Mouse (Mus musculus): ENCODE data around the gene Agmo.

The Agmo gene

GRCm38 (mm10) chr12:37241566-37242021 lies at the start of gene Agmo:
Agmo (plus strand) TSS chr12:37241641.
- DNase-seq (ENCODE audit: low read depth, low spot score), result no peak

GRCm38 (mm10) chr12:37231119-37231518 lies 10.3 kb upstream of the Agmo start:
- no peak for DNase-seq (ENCODE audit: low read depth, low spot score)

GRCm38 (mm10) chr12:37240975-37241565 lies 371 bp upstream of the Agmo start:
- no peak for DNase-seq (ENCODE audit: low read depth, low spot score)

- DNase-seq (ENCODE audit: low read depth, low spot score), result no peak
Measured at GRCm38 (mm10) chr12:37242484-37242883, 1.0 kb downstream of the Agmo start.

GRCm38 (mm10) chr12:37244876-37245275 lies 3.4 kb downstream of the Agmo start:
- DNase-seq (ENCODE audit: low read depth, low spot score), result no peak

- DNase-seq (ENCODE audit: low read depth, low spot score), result no peak
Measured at GRCm38 (mm10) chr12:37251688-37252087, 10.2 kb downstream of the Agmo start.

- DNase-seq (ENCODE audit: low read depth, low spot score), result no peak
Measured at GRCm38 (mm10) chr12:37257099-37257498, 15.7 kb downstream of the Agmo start.

- DNase-seq (ENCODE audit: low read depth, low spot score), result no peak
Measured at GRCm38 (mm10) chr12:37259771-37260528, 18.5 kb downstream of the Agmo start.

- DNase-seq (ENCODE audit: low read depth, low spot score), result no peak
Measured at GRCm38 (mm10) chr12:37263685-37264084, 22.2 kb downstream of the Agmo start.

- DNase-seq (ENCODE audit: low read depth, low spot score), result no peak
Measured at GRCm38 (mm10) chr12:37268636-37269152, 27.3 kb downstream of the Agmo start.

- no peak for DNase-seq (ENCODE audit: low read depth, low spot score)
Measured at GRCm38 (mm10) chr12:37272660-37273059, 31.2 kb downstream of the Agmo start.

GRCm38 (mm10) chr12:37273964-37274657 lies 32.7 kb downstream of the Agmo start:
- no peak for DNase-seq (ENCODE audit: low read depth, low spot score)

GRCm38 (mm10) chr12:37274658-37275019 lies 33.2 kb downstream of the Agmo start:
- DNase-seq (ENCODE audit: low read depth, low spot score), result no peak

GRCm38 (mm10) chr12:37306956-37307466 lies 65.6 kb downstream of the Agmo start:
- no peak for DNase-seq (ENCODE audit: low read depth, low spot score)

GRCm38 (mm10) chr12:37310786-37311185 lies 69.3 kb downstream of the Agmo start:
- no peak for DNase-seq (ENCODE audit: low read depth, low spot score)

GRCm38 (mm10) chr12:37322860-37323259 lies 81.4 kb downstream of the Agmo start:
- no peak for DNase-seq (ENCODE audit: low read depth, low spot score)

GRCm38 (mm10) chr12:37334987-37335386 lies 93.5 kb downstream of the Agmo start:
- DNase-seq (ENCODE audit: low read depth, low spot score), result peak; percentile 14

GRCm38 (mm10) chr12:37344225-37344624 lies 102.8 kb downstream of the Agmo start:
- no peak for DNase-seq (ENCODE audit: low read depth, low spot score)

- DNase-seq (ENCODE audit: low read depth, low spot score), result no peak
Measured at GRCm38 (mm10) chr12:37345696-37346095, 104.3 kb downstream of the Agmo start.

GRCm38 (mm10) chr12:37392316-37392715 lies 150.9 kb downstream of the Agmo start:
- DNase-seq (ENCODE audit: low read depth, low spot score), result peak; percentile 4

GRCm38 (mm10) chr12:37402541-37402940 lies 161.1 kb downstream of the Agmo start:
- DNase-seq (ENCODE audit: low read depth, low spot score), result no peak

- no peak for DNase-seq (ENCODE audit: low read depth, low spot score)
Measured at GRCm38 (mm10) chr12:37426350-37426749, 184.9 kb downstream of the Agmo start.
